Mouse (Mus musculus) liver, postnatal 0 days (tissue): Measurements from ENCODE around the gene Lama5.

ENCODE experiments used
- CTCF ChIP-seq: sonication (generic); IDR thresholded peaks from 2 replicates; pipeline ENCODE4 v1.5.1; 2016; ENCODE audit warnings: antibody characterized with exemption, low read depth
- EP300 ChIP-seq: IDR thresholded peaks from 2 replicates; pipeline ENCODE4 v1.6.1; 2016; ENCODE audit warnings: antibody characterized with exemption, low read depth, mild to moderate bottlenecking

GRCm38 (mm10) chr2:180238591-180238990 lies 12.9 kb upstream of the Lama5 start:
- no peak for TF ChIP-seq CTCF
- TF ChIP-seq EP300: peak; percentile 17; the same call in 1 of the 2 replicates
